Comparison of ENCODE assay signal across 8 mouse cellular contexts in the genomic region with DNA sequence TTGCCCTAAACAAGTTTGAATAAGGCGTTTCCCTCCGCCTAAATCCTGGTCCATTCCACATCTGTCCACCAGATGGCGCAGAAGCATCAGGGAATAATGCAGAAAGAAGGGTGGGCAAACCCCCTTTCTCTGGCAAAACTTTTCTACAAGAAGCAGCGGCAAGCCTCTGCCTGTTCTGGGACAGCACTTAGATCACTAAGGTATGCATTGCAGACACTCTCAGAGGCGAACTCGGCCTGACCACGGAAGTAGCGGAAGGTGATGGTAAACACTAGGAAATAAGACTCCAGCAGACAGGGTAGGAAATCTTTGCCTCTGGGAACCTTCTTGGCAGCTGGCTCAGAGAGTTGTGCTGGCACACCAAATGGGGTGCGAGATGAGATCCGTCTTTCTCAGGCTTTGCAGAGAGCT. TPM values are rescaled to one million over a fixed set of nuclear protein-coding genes. Genes with fewer than 3 reads are reported as not detected.
DNase-seq lines count a peak whose midpoint lies in the region; ATAC-seq and TF ChIP-seq lines count a peak whose summit lies in the region.

No protein-coding gene starts in this region.

- peak; percentile 90 for DNase-seq in kidney, postnatal 10 days
- DNase-seq in liver, embryonic 14.5 days (ENCODE audit: low read depth in 3 of 3, low spot score in 3 of 3): peak in 1 of 3 experiments; percentile 45
- DNase-seq in testis, postnatal 10 days (ENCODE audit: low spot score): peak; percentile 89

- H3K36me3 ChIP-seq in heart, embryonic 13.5 days: no peaks in the 10 kb centered on the region
- no peaks in the 10 kb centered on the region for H3K36me3 ChIP-seq in liver, embryonic 14.5 days (replicated peaks; ENCODE audit: control insufficient read depth, insufficient read depth, low read depth)
- no peaks in the 10 kb centered on the region for H3K36me3 ChIP-seq in neural tube, embryonic 12.5 days

- TF ChIP-seq CTCF in bone marrow, adult 2 months (IDR thresholded peaks at IDR 0.05; ENCODE audit: control insufficient read depth, insufficient read depth, low read length): peak; percentile 76
- TF ChIP-seq CTCF in liver, embryonic 14.5 days (IDR thresholded peaks at IDR 0.05; ENCODE audit: low read depth): peak; percentile 91

- 8% methylated on average over 10 of the region's 10 CpGs for WGBS in bone marrow, adult 2 months
- WGBS in heart, embryonic 13.5 days: 1% methylated on average over 10 of the region's 10 CpGs
- WGBS in liver, embryonic 14.5 days (ENCODE audit: insufficient replicate concordance): 6% methylated on average over 10 of the region's 10 CpGs
- 9% methylated on average over 10 of the region's 10 CpGs for WGBS in neural tube, embryonic 12.5 days

- H3K4me3 ChIP-seq in bone marrow, adult 2 months (replicated peaks; ENCODE audit: control insufficient read depth, low read depth, low read length): no peak overlapping the region
- peak overlapping the region; percentile 35 for H3K4me3 ChIP-seq in heart, embryonic 13.5 days
- peak overlapping the region; percentile 16 to 51; a peak in 3 of 4 replicates for H3K4me3 ChIP-seq in liver, embryonic 14.5 days (ENCODE audit: insufficient read depth in 1 of 2, low read depth in 2 of 2, low read length in 2 of 2)
- 0 out of 2 replicates have a peak overlapping the region, but pooled peaks have one; percentile 9 for H3K4me3 ChIP-seq in neural tube, embryonic 12.5 days

- H3K4me2 ChIP-seq in heart, embryonic 13.5 days: peak overlapping the region; percentile 66
- peak overlapping the region; percentile 54 for H3K4me2 ChIP-seq in liver, embryonic 14.5 days (ENCODE audit: low read depth)
- peak overlapping the region; percentile 47 for H3K4me2 ChIP-seq in neural tube, embryonic 12.5 days (replicated peaks)

- H3K9ac ChIP-seq in heart, embryonic 13.5 days: peak overlapping the region; percentile 45
- no peak overlapping the region; the same call in 1 of the 2 replicates for H3K9ac ChIP-seq in liver, embryonic 14.5 days (replicated peaks)
- no peak overlapping the region for H3K9ac ChIP-seq in neural tube, embryonic 12.5 days

- ATAC-seq in CD4-positive, CD25-positive, alpha-beta regulatory T cell, adult 4 months: peak; percentile 47
- 0 out of 2 replicates have a peak, but pooled peaks have one; percentile 19 for ATAC-seq in erythroid progenitor cell, adult 5-6 weeks (replicated peaks; ENCODE audit: low FRiP score, poor library complexity, severe bottlenecking)
- ATAC-seq in heart, embryonic 13.5 days (ENCODE audit: extremely low read depth, insufficient number of reproducible peaks, low FRiP score, low TSS enrichment): no peak
- ATAC-seq in liver, embryonic 14.5 days (ENCODE audit: insufficient read depth): no peak
- no peak for ATAC-seq in neural tube, embryonic 12.5 days (ENCODE audit: low FRiP score, low read depth)

- H3K4me1 ChIP-seq in bone marrow, adult 2 months (ENCODE audit: control insufficient read depth, insufficient read depth, low read length): no peaks in the 10 kb centered on the region; the same call in 1 of the 2 replicates
- H3K4me1 ChIP-seq in heart, embryonic 13.5 days: peaks cover 27% of the 10 kb centered on the region
- peaks cover 0 to 5% of the 10 kb centered on the region in 2 experiments; a peak in 1 of 4 replicates for H3K4me1 ChIP-seq in liver, embryonic 14.5 days (replicated peaks; ENCODE audit: control insufficient read depth in 2 of 2, insufficient read depth in 2 of 2, low read length in 1 of 2)
- peaks cover 9% of the 10 kb centered on the region for H3K4me1 ChIP-seq in neural tube, embryonic 12.5 days

- no peaks in the 10 kb centered on the region for H3K27me3 ChIP-seq in heart, embryonic 13.5 days (replicated peaks)
- H3K27me3 ChIP-seq in liver, embryonic 14.5 days (ENCODE audit: control insufficient read depth, insufficient read depth, low read length): no peaks in the 10 kb centered on the region
- H3K27me3 ChIP-seq in neural tube, embryonic 12.5 days (replicated peaks): no peaks in the 10 kb centered on the region

- no peaks in the 10 kb centered on the region for H3K9me3 ChIP-seq in heart, embryonic 13.5 days
- no peaks in the 10 kb centered on the region for H3K9me3 ChIP-seq in liver, embryonic 14.5 days (ENCODE audit: control insufficient read depth, low read length)
- H3K9me3 ChIP-seq in neural tube, embryonic 12.5 days: no peaks in the 10 kb centered on the region

- no peak for TF ChIP-seq POLR2A in bone marrow, adult 2 months (IDR thresholded peaks at IDR 0.05; ENCODE audit: borderline replicate concordance, control insufficient read depth, low read depth, low read length)

- no peak for TF ChIP-seq EP300 in liver, embryonic 14.5 days (IDR thresholded peaks at IDR 0.05; ENCODE audit: low read depth)

- H3K27ac ChIP-seq in bone marrow, adult 2 months (ENCODE audit: control insufficient read depth, insufficient read depth, low read depth, low read length, poor library complexity): no peak overlapping the region
- H3K27ac ChIP-seq in heart, embryonic 13.5 days (replicated peaks): no peak overlapping the region
- no peak overlapping the region for H3K27ac ChIP-seq in liver, embryonic 14.5 days
- no peak overlapping the region for H3K27ac ChIP-seq in neural tube, embryonic 12.5 days

RNA-seq across cellular contexts. Expression of a gene that starts 7.2 kb away (rescaled TPM):
- not detected for polyA plus RNA-seq in CD4-positive, CD25-positive, alpha-beta regulatory T cell, adult 4 months (2017; shearing (Covaris generic))
- 0.87 TPM in 1 of 2 replicates, not detected in the other for polyA plus RNA-seq in bone marrow, adult 2 months (2011; ENCODE audit: insufficient read depth, insufficient read length, low replicate concordance, missing spikeins)
- not detected in 2 replicates for total RNA-seq in erythroid progenitor cell, adult 5-6 weeks (2015; ENCODE audit: low replicate concordance)
- total RNA-seq in erythroid progenitor cell, adult 5-6 weeks (2017; ENCODE audit: low replicate concordance): not detected in 2 replicates
- 0.17 TPM in 1 of 2 replicates, not detected in the other for polyA plus RNA-seq in heart, embryonic 13.5 days (2015; fragmentation: Nextera tagmentation; extraction: Ambion mirVana)
- polyA plus RNA-seq in liver, embryonic 14.5 days (2012; rRNA removed): 0.03 and 0.08 TPM in 2 replicates
- 0.08 and 0.23 TPM in 2 replicates for polyA plus RNA-seq in liver, embryonic 14.5 days (2014; fragmentation: Nextera tagmentation; extraction: Ambion mirVana)
- 0.32 TPM in 1 of 2 replicates, not detected in the other for polyA plus RNA-seq in neural tube, embryonic 12.5 days (2016; fragmentation: Nextera tagmentation; extraction: Ambion mirVana)

RNA-seq across cellular contexts. Expression of a gene that starts 14.7 kb away (rescaled TPM):
- polyA plus RNA-seq in CD4-positive, CD25-positive, alpha-beta regulatory T cell, adult 4 months (2017; shearing (Covaris generic)): 1 to 10 TPM; 5.8 to 7.2 TPM
- polyA plus RNA-seq in bone marrow, adult 2 months (2011; ENCODE audit: insufficient read depth, insufficient read length, low replicate concordance, missing spikeins): 1.2 and 2.8 TPM in 2 replicates
- 0.42 and 0.72 TPM in 2 replicates for total RNA-seq in erythroid progenitor cell, adult 5-6 weeks (2015; ENCODE audit: low replicate concordance)
- total RNA-seq in erythroid progenitor cell, adult 5-6 weeks (2017; ENCODE audit: low replicate concordance): 1.4 and 1.5 TPM in 2 replicates
- 89.2 and 100 TPM in 2 replicates for polyA plus RNA-seq in heart, embryonic 13.5 days (2015; fragmentation: Nextera tagmentation; extraction: Ambion mirVana)
- 1.6 and 1.8 TPM in 2 replicates for polyA plus RNA-seq in liver, embryonic 14.5 days (2012; rRNA removed)
- 6.8 and 8.2 TPM in 2 replicates for polyA plus RNA-seq in liver, embryonic 14.5 days (2014; fragmentation: Nextera tagmentation; extraction: Ambion mirVana)
- polyA plus RNA-seq in neural tube, embryonic 12.5 days (2016; fragmentation: Nextera tagmentation; extraction: Ambion mirVana): 82.1 and 90.8 TPM in 2 replicates

RNA-seq across cellular contexts. Expression of a gene that starts 31.5 kb away (rescaled TPM):
- polyA plus RNA-seq in CD4-positive, CD25-positive, alpha-beta regulatory T cell, adult 4 months (2017; shearing (Covaris generic)): not detected
- not detected in 2 replicates for polyA plus RNA-seq in bone marrow, adult 2 months (2011; ENCODE audit: insufficient read depth, insufficient read length, low replicate concordance, missing spikeins)
- total RNA-seq in erythroid progenitor cell, adult 5-6 weeks (2015; ENCODE audit: low replicate concordance): not detected in 2 replicates
- not detected in 2 replicates for total RNA-seq in erythroid progenitor cell, adult 5-6 weeks (2017; ENCODE audit: low replicate concordance)
- polyA plus RNA-seq in heart, embryonic 13.5 days (2015; fragmentation: Nextera tagmentation; extraction: Ambion mirVana): 0.16 TPM in 1 of 2 replicates, not detected in the other
- not detected in 2 replicates for polyA plus RNA-seq in liver, embryonic 14.5 days (2012; rRNA removed)
- not detected in 2 replicates for polyA plus RNA-seq in liver, embryonic 14.5 days (2014; fragmentation: Nextera tagmentation; extraction: Ambion mirVana)
- 0.31 and 0.58 TPM in 2 replicates for polyA plus RNA-seq in neural tube, embryonic 12.5 days (2016; fragmentation: Nextera tagmentation; extraction: Ambion mirVana)

Comparison
In these comparisons a context has a peak if more than half of its experiments do, and no peak if none do; other contexts are left out.
1. ATAC-seq: peak in CD4-positive, CD25-positive, alpha-beta regulatory T cell, adult 4 months (single experiment) and erythroid progenitor cell, adult 5-6 weeks (single experiment); none in heart, embryonic 13.5 days (single experiment), liver, embryonic 14.5 days (single experiment) and neural tube, embryonic 12.5 days (single experiment).
2. Peak in every context shown above with its lines, with median percentiles within 50 percentile points of each other: H3K4me2 ChIP-seq.